Mouse (Mus musculus) T-helper 2 cell (primary cell): ENCODE data around the gene Mapk10.

Source experiments
- in situ Hi-C: fragments of 300-600 bp; cut with MboI, MseI; formaldehyde crosslinking; loops from one replicate; pipeline ENCODE4 v1.15.1; 2025; ENCODE audit warnings: high pct_unique_total_duplicates

The Mapk10 gene

DNA sequence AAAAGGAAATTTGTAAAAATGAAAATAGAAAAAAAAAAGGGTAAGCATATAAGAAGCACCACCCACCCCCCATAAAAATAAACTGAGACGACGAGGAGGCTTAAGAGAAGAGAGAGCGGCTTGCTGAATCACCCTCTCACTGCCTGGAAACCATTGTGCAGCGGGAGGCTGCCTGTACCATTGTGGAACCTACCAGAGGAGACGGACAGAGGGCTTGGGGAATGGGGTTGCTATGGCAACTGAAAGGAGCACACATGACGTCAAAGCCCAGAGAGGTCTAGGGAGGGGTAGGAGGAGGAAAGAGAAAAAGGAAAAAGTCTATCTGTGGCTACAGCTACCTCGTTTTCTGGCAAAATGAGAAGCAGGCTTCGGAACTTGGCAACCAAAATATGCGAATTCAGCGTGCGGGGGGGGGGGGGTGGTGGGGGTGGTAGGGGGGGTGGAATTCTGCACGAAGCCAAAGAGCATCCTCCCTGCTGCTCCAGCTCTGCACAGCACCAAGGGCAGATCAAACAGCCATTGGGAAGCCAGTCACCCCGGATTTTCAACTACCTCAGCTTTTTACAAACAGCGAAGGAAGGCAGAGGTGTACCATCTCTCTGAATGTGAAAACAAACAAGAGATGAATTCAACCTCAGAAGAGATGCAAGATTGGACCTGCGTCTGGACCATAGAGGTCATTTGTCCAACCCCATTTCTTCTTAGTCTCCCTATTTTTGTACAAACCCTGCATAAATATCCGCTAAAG lies at the start of gene Mapk10:
Gene Mapk10, minus strand, starts transcription at position 234 of the 748 bp plus-strand sequence.
- in situ Hi-C loops: no loop called here

DNA sequence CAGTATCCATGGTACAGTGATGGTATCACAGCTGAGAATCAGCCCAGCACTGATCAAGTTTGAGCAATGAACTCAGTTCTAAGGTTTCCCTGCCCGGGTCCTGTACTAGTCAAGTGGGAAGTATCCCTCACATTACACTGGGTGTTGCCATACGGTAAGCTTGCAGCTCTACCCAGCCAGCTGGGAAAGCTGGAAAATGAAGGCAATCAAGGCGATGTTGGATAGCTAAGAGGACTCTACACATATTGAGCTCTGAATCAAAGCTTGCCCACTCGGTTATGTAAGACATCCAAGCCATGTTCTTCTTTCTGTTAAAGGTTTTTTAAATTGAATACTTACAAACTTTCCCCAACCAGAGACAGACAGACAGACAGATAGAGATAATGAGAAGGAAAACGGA lies 45.0 kb upstream of the Mapk10 start:
- in situ Hi-C loops: no loop called here

DNA sequence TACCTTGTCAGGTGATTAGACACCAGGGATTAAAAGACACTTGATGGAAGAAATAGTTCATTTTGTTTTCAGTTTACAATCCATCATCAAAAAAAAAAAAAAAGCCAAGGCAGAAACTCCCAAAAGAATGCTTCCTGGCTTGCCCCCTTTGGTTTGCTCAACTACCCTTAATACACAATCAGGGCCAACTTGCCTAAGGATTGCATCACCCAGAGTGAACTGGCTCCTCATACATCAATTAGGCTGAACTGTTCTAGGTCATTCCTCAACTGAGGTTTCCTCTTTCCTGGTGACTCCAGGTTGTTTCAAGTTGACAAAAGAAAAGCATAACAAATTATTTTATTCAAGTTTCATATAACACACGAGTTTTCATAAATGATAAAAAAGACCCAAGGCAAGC lies 31.3 kb upstream of the Mapk10 start:
- in situ Hi-C loops: no loop called here

DNA sequence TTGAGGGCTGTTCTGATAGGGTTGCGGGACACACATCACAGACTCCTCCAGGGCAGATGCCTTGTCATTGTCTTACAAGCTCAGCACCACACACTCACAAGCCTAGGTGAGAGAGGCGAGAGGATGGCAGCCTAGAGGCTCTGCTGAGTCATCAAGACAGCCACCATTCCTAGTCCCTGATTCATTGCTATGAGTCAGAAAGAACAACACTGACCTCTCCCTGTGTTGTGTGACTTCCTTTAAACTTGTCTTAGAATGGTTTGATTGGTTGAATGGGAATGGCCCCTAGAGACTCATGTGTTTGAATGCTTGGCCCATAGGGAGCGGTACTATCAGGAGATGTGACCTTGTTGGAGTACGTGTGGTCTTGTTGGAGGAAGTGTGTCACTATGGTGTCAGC lies 20.7 kb upstream of the Mapk10 start:
- in situ Hi-C loops: no loop called here

DNA sequence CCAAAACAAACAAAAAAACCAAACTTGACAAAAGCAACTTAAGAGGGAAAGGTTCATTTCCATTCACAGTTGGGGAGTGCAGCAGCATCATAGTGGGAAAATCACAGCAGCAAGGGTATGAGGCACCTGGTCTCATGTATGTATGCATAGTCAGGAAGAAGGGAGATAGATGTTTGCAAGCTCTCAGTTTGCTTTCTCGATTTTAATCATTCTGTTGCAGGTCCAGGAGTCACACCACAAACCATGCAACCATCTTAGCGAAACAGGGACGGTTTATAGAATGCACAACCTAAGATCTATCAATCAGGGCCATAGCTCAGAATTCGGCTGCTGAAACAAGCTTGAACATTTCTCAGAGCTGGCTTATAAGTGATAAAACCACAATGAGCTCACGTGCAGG lies 19.2 kb upstream of the Mapk10 start:
- in situ Hi-C loops: no loop called here

DNA sequence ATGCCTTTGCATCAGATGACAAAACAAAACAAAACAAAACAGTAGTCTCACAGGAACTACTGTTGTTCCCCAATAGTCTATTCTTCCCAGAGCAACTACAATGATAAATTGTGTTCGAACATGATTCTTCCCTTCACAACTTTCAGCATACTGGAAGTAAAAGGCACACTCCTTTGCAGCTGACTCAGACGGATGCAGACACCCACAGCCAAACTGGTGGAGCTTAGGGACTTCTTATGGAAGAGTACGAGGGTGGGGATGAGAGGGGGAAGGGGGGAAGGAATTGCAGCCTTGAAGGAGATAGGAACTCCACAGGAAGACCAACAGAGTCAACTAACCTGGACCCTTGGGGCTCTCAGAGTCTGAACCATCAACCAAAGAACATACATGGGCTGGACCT lies 18.2 kb upstream of the Mapk10 start:
- in situ Hi-C loops: no loop called here

DNA sequence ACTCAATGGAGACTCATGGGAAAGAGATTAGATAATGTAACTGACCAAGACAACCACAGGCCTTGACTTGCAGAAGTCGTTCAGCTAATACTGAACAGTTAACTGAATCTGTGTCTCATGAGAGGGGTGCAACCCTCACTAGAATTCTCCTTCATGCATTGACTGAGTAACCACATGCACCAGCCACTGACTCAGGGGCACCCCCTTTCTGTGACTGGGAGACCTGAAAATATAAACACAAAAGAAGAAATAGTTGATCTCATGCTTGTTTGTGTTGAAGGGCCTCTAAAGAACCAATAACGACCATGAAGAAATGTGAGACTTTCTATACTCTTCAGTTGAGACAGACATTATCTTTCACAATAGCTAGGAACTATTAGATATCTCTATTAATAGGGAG lies 10.9 kb upstream of the Mapk10 start:
- in situ Hi-C loops: no loop called here

DNA sequence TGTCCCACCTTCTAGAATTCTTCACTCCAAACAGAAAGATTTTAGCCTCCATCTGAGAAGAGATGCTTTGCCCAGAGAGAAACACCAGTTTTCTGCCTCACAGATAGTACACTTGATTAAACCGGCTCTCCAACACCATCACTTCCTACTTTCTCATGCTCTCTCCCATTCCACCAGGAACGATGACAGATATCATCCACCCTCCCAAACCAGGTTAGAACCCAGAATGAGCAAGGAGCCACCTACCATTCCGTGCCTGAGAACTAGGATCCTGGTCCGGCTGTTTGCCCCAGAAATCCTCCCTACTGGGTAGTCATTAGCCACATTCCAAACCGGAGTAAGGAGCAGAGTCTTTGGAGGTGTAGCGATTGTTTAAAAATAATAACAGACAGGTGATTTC lies 490 bp downstream of the Mapk10 start:
- in situ Hi-C loops: no loop called here

DNA sequence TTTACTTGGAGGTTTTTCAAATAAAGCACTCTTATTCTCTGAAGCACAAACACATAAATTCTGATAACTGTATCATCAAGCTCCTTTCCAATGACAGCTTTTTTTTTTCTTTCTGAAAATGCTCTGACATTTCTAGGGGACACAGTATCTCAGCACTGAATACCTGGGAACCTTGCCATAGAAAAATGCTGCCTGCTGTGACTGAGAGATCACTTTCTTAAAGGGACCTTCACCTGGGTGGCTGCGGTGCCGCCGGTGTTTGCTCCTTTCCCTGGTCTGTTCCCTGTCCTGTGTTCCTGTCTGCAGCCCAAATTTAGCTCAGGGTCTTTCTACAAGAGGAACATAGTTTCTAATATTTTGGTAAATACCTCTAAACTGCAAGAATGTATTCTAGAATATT lies 1.1 kb downstream of the Mapk10 start:
- in situ Hi-C loops: no loop called here

DNA sequence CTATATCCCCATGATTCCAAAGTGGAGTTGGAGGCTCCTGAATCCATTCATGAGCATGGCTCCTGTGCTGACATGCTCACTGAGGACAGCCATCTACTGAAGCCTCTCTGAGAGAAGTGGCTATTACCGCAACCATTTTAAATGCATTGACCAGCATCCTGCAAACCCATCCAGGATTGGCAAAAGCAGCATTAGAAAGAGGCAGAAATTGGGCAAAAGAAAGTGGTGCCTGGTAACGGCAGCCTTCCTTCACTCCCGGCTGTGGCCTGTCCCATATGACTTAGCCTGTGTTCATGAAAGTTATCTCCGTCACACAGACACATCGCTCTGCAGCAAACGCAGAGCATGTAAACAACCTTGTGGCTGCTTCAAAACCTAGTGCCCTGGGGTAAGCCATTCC lies 1.6 kb downstream of the Mapk10 start:
- in situ Hi-C loops: no loop called here

DNA sequence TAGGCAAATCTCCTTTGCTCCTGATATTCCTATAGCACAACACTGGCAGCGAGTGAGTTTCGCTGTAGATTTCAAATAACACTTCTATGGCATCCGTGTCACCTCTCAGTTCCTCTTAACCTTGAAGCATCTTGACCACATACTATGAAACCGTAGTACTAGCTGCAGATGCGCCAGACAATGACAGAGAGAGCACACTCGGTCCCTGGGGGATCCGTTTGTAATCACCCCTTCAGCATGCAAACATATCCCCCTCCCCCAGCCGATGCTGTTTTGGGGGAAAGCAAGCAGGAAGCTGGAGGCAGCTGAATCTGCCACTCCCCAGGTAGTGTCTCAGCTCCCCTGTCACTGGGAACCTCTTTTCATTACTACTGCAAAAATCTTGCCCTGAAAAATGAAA lies 2.3 kb downstream of the Mapk10 start:
- in situ Hi-C loops: no loop called here

DNA sequence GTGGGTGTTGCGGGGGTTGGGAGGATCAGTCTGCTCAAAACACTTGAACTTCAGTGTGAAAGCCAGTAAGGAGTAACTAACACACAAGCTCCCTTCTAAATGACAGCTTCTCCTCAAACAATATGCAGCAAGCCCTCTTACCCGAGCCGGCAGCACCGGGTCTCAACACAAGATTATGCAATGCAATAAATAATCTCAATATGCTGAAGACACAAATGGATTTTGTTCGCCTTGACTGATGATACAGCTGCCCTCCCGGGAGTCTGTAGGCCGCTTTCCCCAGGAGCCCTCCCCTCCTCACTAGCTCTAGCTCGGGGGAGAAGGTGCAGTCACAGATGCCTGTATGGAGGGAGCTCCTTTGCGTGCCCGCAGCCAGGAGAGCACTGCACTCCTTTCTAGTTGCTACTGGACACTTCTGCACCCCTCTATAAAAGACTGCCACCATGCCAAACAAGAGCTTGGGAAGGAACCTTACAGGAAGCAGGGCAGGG lies 3.1 kb downstream of the Mapk10 start:
- in situ Hi-C loops: no loop called here

DNA sequence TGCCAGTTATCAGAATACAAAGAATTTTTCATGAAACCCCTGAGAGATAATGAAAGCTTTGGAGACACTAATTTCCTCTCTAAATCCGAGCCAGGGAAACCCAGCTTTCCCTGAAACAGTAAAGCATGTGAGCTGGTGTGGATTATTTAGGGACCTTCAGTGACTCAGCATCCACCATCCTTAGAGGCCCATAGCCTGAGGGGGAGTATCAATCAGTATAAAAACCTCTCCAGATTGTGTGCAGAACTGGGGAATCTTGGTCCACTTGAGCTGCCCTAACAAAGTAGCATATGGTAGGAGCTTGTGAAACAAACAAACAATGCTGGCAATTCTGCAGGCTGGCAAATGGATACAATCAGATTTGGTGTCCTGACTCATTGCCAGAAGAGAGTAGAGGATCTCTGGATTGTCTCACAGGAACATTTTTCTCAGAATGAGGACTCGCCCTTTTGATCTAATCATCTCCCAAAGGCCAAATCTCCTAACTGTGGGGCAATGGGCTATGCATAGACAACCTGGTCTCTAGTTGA lies 13.3 kb downstream of the Mapk10 start:
- in situ Hi-C loops: no loop called here

DNA sequence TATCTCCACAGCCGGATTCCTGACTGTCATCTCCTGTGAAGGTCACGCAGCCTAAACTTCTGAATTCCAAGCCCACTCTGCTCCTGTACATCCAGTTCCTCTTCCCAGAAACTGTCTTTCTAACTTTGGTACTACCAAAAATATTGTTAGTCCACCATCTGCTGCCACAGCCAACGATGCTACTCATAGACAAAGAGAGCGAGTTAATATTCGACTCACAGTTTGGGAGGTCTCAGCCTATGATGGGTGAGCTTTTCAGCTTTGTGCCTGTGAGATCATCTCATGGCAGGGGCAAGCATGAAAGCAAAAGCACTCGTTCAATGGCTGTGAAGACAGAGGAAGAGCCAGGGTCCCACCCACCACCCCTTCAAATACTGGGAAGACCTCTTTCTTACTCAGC lies 16.6 kb downstream of the Mapk10 start:
- in situ Hi-C loops: no loop called here

DNA sequence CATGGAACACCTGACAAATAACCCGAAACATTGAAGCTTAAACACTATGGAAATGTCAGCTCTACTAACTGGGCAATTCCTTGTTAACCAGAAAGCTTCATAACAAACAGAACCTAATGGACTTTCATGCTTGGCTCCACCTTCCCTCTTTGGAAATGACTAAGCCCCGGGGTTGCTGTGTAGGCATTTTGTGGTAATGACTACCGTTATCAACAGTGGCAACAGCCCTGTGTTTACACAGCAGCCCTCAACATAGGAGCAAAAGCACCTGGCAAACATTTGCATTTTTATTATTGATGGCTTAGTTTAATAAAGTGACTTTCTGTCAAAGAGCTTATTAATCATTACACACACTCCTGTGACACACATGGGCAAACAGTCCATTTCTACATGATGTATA lies 17.4 kb downstream of the Mapk10 start:
- in situ Hi-C loops: no loop called here

DNA sequence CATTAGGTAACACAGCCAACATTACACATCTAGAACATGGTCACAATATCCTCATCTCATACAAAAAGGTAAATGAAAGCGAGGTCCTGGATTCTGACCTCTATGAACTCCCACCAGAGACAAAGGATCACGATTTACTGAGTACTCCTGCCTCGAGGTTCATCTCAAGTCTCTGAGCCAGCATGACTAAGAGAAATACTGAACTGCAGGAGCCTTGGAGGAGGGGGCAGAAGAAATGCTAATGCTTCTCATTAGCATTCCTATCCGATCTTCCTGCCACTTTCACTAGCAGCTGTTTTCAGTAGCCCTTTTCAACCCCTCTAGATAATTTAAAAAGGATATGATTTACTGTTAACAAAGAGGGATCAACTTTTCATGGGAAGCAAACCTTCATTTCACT lies 19.6 kb downstream of the Mapk10 start:
- in situ Hi-C loops: no loop called here

DNA sequence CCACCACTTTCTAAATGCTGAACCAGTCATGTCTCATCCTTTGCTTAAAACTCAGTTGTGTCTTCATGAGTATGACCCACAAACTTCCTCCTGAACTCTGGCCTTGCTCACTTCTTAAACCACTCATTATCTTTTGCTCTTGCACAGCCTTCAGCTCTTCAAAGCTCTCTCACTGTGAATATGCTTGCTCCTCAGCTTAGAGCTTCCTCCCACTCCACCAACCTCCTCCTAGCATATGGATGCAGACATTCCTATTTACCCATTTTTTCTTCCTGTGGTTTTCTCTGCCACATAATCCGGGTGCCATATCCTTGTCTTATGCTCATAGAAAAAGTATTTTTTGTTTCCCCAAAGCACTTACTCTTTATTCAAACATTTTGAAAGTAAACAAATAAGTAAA lies 26.9 kb downstream of the Mapk10 start:
- in situ Hi-C loops: no loop called here

DNA sequence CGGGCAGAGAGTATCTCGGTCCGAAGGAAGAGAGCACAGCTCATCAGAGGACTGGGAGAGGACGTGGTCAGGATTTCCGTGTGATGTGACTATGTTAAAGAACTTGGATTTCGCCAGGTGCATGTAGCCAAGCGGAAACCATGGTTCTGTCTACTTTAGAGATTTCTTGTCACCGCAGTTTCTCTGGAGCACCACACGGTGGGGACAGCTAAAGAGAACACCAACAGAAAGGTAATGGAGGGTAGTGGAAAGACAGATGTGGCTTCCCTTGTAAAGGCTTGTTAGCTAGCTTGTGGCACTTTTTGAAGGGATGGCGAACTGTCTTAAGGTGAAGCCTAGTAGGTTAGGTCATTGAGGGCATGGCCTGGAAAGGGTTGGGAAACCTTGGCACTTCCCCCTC lies 29.5 kb downstream of the Mapk10 start:
- in situ Hi-C loops: no loop called here

DNA sequence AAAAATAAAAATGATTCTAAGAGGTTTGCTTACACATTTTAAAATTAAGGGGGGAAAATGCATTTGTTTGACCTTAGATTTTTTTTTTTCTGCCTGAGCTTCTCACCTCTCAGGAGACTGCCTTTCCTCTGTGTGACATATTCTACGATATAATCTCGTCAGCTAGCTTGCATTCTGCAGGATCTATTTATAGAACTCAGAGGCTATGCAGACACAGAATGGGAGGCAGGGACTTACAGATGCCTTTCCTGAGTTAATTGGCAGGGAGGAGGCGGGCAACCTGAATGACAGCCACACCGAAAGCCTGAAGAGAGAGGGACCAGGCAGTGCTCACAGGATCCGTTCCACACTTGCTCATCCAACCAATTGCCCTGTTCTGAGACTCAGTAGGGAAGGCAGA lies 34.1 kb downstream of the Mapk10 start:
- in situ Hi-C loops: no loop called here

DNA sequence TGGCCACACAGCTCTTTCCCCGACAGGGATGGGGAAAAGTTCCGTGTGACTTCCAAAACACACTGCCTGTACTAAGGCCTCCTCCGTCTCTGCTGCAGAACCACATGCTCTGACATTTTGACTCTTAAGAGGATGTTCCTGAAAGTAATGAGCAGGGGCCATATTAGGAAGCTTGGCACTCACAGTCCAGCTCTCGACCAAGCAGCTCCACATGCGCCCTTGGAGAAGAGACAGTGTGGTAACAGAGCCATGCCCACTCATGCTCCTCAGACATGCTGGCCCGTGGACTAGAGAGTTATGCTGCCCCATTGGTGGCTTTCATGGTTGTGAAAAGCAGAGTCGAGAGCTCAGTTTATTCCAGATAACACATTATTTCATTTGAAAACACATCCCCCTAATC lies 35.1 kb downstream of the Mapk10 start:
- in situ Hi-C loops: no loop called here

DNA sequence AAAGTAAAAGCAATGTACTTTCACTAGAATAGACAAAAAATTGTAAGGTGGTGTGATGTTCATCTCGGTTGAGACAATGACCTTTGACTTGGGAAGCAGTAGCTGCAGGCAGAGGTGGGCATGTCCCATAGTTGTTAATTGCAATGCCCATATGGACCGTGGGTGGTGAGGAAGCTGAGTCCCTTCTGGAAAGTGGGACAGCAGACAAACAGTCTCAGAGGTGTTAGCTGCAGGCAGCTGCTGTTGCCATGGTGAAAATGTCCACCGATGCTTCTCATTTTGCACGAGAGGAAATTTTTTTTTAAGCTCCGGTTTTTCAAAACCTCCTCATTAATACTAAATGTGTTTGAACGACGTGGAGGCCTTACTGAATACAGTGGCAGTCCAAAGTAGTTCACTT lies 36.5 kb downstream of the Mapk10 start:
- in situ Hi-C loops: no loop called here

DNA sequence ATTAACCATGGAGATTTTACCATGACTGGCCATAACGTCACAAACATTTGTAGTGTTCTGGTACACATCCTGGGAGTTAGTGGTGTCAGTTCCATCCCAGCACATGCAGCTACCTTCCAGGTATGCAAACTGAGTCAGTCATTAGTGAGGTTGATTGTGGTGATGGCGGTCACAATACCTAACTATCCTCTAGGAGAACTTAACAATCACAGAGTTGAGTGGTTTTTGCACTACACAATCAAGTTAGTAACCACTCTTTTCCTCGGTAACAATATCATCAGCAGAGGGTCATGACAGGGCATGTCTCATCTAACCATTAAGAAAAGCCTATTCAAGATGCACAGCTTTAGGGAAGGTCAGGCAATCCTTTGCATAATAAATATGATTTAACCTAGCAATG lies 39.9 kb downstream of the Mapk10 start:
- in situ Hi-C loops: no loop called here

DNA sequence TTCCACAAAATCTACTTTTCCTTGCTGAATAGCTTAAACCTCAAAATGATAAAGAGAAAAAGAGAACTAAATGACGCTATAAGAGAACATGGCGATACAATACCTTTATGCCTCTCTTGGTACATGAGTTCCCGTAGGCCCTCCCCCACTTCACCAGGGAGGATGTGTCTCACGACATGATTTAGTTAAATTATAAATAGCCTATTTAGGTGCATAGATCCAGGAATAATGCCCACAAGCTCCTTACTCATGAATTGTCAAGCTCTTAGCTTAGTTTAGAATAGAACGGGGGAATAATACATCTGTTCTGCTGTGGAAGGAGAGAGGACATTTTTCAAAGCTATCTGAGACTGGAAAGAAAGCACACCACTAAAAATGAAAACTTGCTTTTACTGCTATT lies 43.8 kb downstream of the Mapk10 start:
- in situ Hi-C loops: loop anchor here (10.0 kb wide), 1 partner anchor 1833 kb away; no protein-coding TSS in a partner anchor

DNA sequence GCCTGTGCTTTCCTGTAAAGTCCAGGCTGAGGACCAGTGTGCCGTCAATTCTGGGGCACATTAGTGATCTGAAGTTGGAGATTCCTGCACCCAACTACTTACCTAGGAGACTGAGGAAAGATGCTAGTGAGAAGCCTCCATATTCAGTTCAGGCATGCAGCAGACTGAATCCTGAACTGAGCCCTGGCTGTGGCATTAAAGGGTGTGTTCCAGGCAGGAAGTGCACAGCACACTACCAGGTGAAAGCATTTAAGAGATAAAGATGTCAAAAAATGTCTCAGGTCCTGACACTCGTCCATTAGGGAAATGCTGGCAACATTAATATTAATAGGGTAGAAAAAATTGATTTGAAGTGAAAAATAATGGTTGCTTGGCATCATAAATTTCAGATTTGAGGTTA lies 44.4 kb downstream of the Mapk10 start:
- in situ Hi-C loops: loop anchor here (10.0 kb wide), 1 partner anchor 1832 kb away; no protein-coding TSS in a partner anchor
